13 mouse cellular contexts compared by ENCODE assay signal in the genomic region with DNA sequence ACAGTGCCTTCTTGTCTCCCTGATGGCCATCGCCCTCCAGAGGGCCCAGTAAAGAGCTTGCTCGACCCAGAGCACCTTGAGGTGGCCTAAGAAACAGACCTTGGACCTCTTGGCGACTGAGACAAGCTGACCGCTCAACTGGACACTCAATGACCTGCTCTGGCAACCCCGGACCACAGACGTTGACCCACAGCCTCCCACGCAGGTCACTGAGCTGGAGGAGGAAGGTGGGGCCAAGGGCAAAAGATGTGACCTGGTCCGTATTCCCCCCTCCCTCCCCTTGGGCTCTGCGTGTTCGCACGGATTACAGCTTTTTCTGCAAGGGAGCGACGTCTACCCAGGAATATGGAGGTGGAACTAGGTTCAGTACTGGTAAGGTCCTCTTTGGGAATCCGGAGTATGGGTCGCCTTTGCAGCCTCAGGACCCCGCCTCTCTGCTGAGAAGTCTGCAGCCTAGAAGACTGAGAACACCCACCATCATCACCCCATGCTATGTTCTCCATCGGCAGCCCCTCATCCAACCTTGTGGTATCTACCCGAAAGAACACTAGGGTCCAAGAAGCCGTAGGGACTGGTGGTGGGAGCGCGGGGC. TPM values are rescaled to one million over a fixed set of nuclear protein-coding genes. Genes with fewer than 3 reads are reported as not detected.
DNase-seq lines count a peak whose midpoint lies in the region; ATAC-seq lines count a peak whose summit lies in the region.
"Had no signal": no experiment of that assay in that cellular context is flagged by ENCODE, and none has a peak within 500 bp of the region (broad histone marks: within the 10 kb centered on the region; RNA-seq: fewer than 3 reads in every experiment).

No protein-coding gene starts in this region.

- peak overlapping the region; percentile 43; the same call in 1 of the 2 replicates for H3K4me2 ChIP-seq in hindbrain, embryonic 15.5 days
- H3K4me2 ChIP-seq in midbrain, embryonic 15.5 days: peak overlapping the region; percentile 17

- 2% methylated on average over 21 of the region's 21 CpGs for WGBS in forebrain, embryonic 10.5 days
- 3% methylated on average over 21 of the region's 21 CpGs for WGBS in hindbrain, embryonic 15.5 days
- WGBS in midbrain, embryonic 15.5 days: 4% methylated on average over 21 of the region's 21 CpGs

- no peak overlapping the region for H3K27ac ChIP-seq in forebrain, embryonic 10.5 days
- H3K27ac ChIP-seq in hindbrain, embryonic 15.5 days (replicated peaks): no peak overlapping the region
- H3K27ac ChIP-seq in midbrain, embryonic 15.5 days: no peak overlapping the region

- H3K4me3 ChIP-seq in forebrain, embryonic 10.5 days: peak overlapping the region; percentile 33
- H3K4me3 ChIP-seq in hindbrain, embryonic 15.5 days: peak overlapping the region; percentile 13
- H3K4me3 ChIP-seq in midbrain, embryonic 15.5 days: 0 out of 2 replicates have a peak overlapping the region, but pooled peaks have one; percentile 6

- peak; percentile 71 for DNase-seq in kidney, adult 9 months
- no peak for DNase-seq in kidney, postnatal 10 days
- DNase-seq in forebrain, embryonic 10.5 days (ENCODE audit: extremely low spot score, low spot score): no peak
- no peak for DNase-seq in urinary bladder, postnatal 14 days (ENCODE audit: low spot score)
- DNase-seq in c-Kit-positive CD71-positive TER-119-positive erythroid progenitor cells, embryonic 14.5 days (ENCODE audit: low spot score): no peak
- DNase-seq in left cerebral cortex, postnatal 14 days (ENCODE audit: low spot score in 2 of 2): no peak
- DNase-seq: cerebellum, adult 11-12 months; right cerebral cortex, adult 18-20 months had no signal

- peaks cover 29% of the 10 kb centered on the region for H3K36me3 ChIP-seq in forebrain, embryonic 10.5 days (replicated peaks)
- peaks cover 8% of the 10 kb centered on the region for H3K36me3 ChIP-seq in hindbrain, embryonic 15.5 days
- peaks cover 8% of the 10 kb centered on the region for H3K36me3 ChIP-seq in midbrain, embryonic 15.5 days (replicated peaks)

- no peak overlapping the region for H3K9ac ChIP-seq in hindbrain, embryonic 15.5 days
- H3K9ac ChIP-seq in midbrain, embryonic 15.5 days: no peak overlapping the region

- intact Hi-C loops in left cerebral cortex, postnatal 14 days (cut with DNase I): loop anchor here (5.0 kb wide), 1 partner anchor 38 kb away; no protein-coding TSS in a partner anchor

- no peaks in the 10 kb centered on the region for H3K9me3 ChIP-seq in forebrain, embryonic 10.5 days
- no peaks in the 10 kb centered on the region for H3K9me3 ChIP-seq in hindbrain, embryonic 15.5 days
- H3K9me3 ChIP-seq in midbrain, embryonic 15.5 days: no peaks in the 10 kb centered on the region

- H3K27me3 ChIP-seq in forebrain, embryonic 10.5 days (ENCODE audit: poor library complexity, severe bottlenecking): peaks cover 77% of the 10 kb centered on the region
- peaks cover 45% of the 10 kb centered on the region for H3K27me3 ChIP-seq in hindbrain, embryonic 15.5 days
- peaks cover 49% of the 10 kb centered on the region for H3K27me3 ChIP-seq in midbrain, embryonic 15.5 days (replicated peaks)

- peaks cover 66% of the 10 kb centered on the region for H3K4me1 ChIP-seq in forebrain, embryonic 10.5 days
- peaks cover 57% of the 10 kb centered on the region for H3K4me1 ChIP-seq in hindbrain, embryonic 15.5 days (replicated peaks)
- H3K4me1 ChIP-seq in midbrain, embryonic 15.5 days: peaks cover 60% of the 10 kb centered on the region

- no peak for ATAC-seq in hindbrain, embryonic 15.5 days (ENCODE audit: low FRiP score, low read depth)
- ATAC-seq in midbrain, embryonic 15.5 days (replicated peaks): no peak

RNA-seq across cellular contexts. Expression of gene Cbx8, which starts 5.6 kb away (rescaled TPM):
- polyA plus RNA-seq in forebrain, embryonic 10.5 days (2016; fragmentation: Nextera tagmentation; extraction: Ambion mirVana): 9.5 and 11.3 TPM in 2 replicates
- 8.6 and 10.0 TPM in 2 replicates for polyA plus RNA-seq in hindbrain, embryonic 15.5 days (2015; fragmentation: Nextera tagmentation; extraction: Ambion mirVana)
- 9.6 and 9.7 TPM in 2 replicates for polyA plus RNA-seq in midbrain, embryonic 15.5 days (2015; fragmentation: Nextera tagmentation; extraction: Ambion mirVana)
- total RNA-seq in left cerebral cortex, postnatal 14 days (2021): 10 to 100 TPM; 12.9 to 15.4 TPM

RNA-seq across cellular contexts. Expression of gene Cbx2, which starts 12.4 kb away (rescaled TPM):
- polyA plus RNA-seq in forebrain, embryonic 10.5 days (2016; fragmentation: Nextera tagmentation; extraction: Ambion mirVana): 115 and 127 TPM in 2 replicates
- 15.3 and 17.1 TPM in 2 replicates for polyA plus RNA-seq in hindbrain, embryonic 15.5 days (2015; fragmentation: Nextera tagmentation; extraction: Ambion mirVana)
- polyA plus RNA-seq in midbrain, embryonic 15.5 days (2015; fragmentation: Nextera tagmentation; extraction: Ambion mirVana): 17.6 and 19.6 TPM in 2 replicates
- 1 to 10 TPM; 2.4 to 3.4 TPM for total RNA-seq in left cerebral cortex, postnatal 14 days (2021)

RNA-seq across cellular contexts. Expression of gene Enpp7, which starts 47.2 kb away (rescaled TPM):
- not detected in 2 replicates for polyA plus RNA-seq in forebrain, embryonic 10.5 days (2016; fragmentation: Nextera tagmentation; extraction: Ambion mirVana)
- polyA plus RNA-seq in hindbrain, embryonic 15.5 days (2015; fragmentation: Nextera tagmentation; extraction: Ambion mirVana): not detected in 2 replicates
- polyA plus RNA-seq in midbrain, embryonic 15.5 days (2015; fragmentation: Nextera tagmentation; extraction: Ambion mirVana): not detected in 2 replicates
- total RNA-seq in left cerebral cortex, postnatal 14 days (2021): not detected
- total RNA-seq: hematopoietic stem cell, adult 5-6 weeks; liver, adult 2 months; megakaryocyte-erythroid progenitor cell, adult 5-6 weeks had no signal
- polyA plus RNA-seq: liver, adult 2 months had no signal

RNA-seq across cellular contexts. Expression of gene Cbx4, which starts 50.8 kb away (rescaled TPM):
- polyA plus RNA-seq in forebrain, embryonic 10.5 days (2016; fragmentation: Nextera tagmentation; extraction: Ambion mirVana): 3.3 and 4.6 TPM in 2 replicates
- 21.9 and 23.2 TPM in 2 replicates for polyA plus RNA-seq in hindbrain, embryonic 15.5 days (2015; fragmentation: Nextera tagmentation; extraction: Ambion mirVana)
- 23.7 and 24.7 TPM in 2 replicates for polyA plus RNA-seq in midbrain, embryonic 15.5 days (2015; fragmentation: Nextera tagmentation; extraction: Ambion mirVana)
- 10 to 100 TPM; 63.2 to 74.0 TPM for total RNA-seq in left cerebral cortex, postnatal 14 days (2021)
